Mouse (Mus musculus): Measurements from ENCODE around the gene Olfr1420.

- TF ChIP-seq POLR2A (IDR thresholded peaks at IDR 0.05; ENCODE audit: low read depth, low read length): no peak
- TF ChIP-seq CTCF (conservative IDR thresholded peaks at IDR 0.05; ENCODE audit: insufficient read depth, insufficient read length, low read depth, low read length): no peak
These were observed 31.5 kb upstream of the Olfr1420 start for GRCm38 (mm10) chr19:11854821-11855220.
